Mouse (Mus musculus) bone marrow, adult 2 months (tissue): ENCODE data around the gene Acsm1. TPM values are rescaled to one million over a fixed set of nuclear protein-coding genes. Genes with fewer than 3 reads are reported as not detected.

ENCODE experiments used
- H3K27ac ChIP-seq: fragments of 200-500 bp; 2 replicates; pipeline ENCODE4 v1.5.1; 2012; ENCODE audit warnings: low read depth, mild to moderate bottlenecking, control low read depth, inconsistent platforms, low read length; ENCODE audit not compliant: control insufficient read depth, poor library complexity, insufficient read depth
- H3K4me1 ChIP-seq: fragments of 200-500 bp; 2 replicates; pipeline ENCODE4 v1.6.1; 2011; ENCODE audit warnings: low read length; ENCODE audit not compliant: control insufficient read depth, insufficient read depth
- H3K4me3 ChIP-seq: fragments of 200-500 bp; replicated peaks from 2 replicates; pipeline ENCODE3; 2011; ENCODE audit warnings: mild to moderate bottlenecking, low read depth, low read length, control low read depth; ENCODE audit not compliant: control insufficient read depth
- CTCF ChIP-seq: fragments of 200-500 bp; IDR thresholded peaks from 2 replicates; pipeline ENCODE4 v1.5.1; 2011; ENCODE audit warnings: low read length, control low read depth; ENCODE audit not compliant: control insufficient read depth, insufficient read depth
- POLR2A ChIP-seq: fragments of 200-500 bp; IDR thresholded peaks from 2 replicates; pipeline ENCODE4 v1.6.1; 2011; ENCODE audit warnings: low read depth, mild to moderate bottlenecking, control low read depth, low read length, borderline replicate concordance; ENCODE audit not compliant: control insufficient read depth
- WGBS: fragments of 180-500 bp; shearing (Covaris S2); methylation state at CpG from one replicate; pipeline ENCODE4 v1.1.7; 2018; 5-methylcytosine and 5-hydroxymethylcytosine counted together
- polyA plus RNA-seq: library from polyadenylated mRNA; stranded (reverse); fragments of >200 nt; gene quantifications from 2 replicates; pipeline ENCODE4 v1.2.4, GENCODE M21; 2011; ENCODE audit warnings: low replicate concordance; ENCODE audit not compliant: missing spikeins, insufficient read depth, insufficient read length

The Acsm1 gene
- polyA plus RNA-seq, 1 experiment = 2.4 TPM

DNA sequence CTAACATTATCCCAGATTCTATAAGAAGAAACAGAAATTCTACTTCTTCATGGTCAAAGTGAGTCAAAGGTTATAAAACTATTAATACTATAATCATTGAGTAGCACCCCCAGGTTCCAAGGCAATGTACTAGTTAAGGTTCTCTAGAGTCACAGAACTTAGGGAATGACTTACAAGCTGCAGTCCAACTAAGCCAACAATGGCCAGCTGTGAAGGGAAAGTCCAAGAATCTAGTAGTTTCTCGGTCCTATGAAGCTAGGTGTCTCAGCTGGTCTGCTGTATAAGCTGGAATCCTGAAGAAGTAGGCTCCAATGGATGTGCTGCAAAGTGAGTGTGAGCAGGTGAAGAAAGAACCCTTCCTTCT is 4.9 kb upstream of the Acsm1 start:
- no peak for TF ChIP-seq POLR2A
- no peak for TF ChIP-seq CTCF
- 44% methylated on average over 1 of the region's 1 CpGs for WGBS
- no peak overlapping the region for H3K27ac ChIP-seq
- H3K4me1 ChIP-seq = no peaks in the 10 kb centered on the region
- no peak overlapping the region for H3K4me3 ChIP-seq

DNA sequence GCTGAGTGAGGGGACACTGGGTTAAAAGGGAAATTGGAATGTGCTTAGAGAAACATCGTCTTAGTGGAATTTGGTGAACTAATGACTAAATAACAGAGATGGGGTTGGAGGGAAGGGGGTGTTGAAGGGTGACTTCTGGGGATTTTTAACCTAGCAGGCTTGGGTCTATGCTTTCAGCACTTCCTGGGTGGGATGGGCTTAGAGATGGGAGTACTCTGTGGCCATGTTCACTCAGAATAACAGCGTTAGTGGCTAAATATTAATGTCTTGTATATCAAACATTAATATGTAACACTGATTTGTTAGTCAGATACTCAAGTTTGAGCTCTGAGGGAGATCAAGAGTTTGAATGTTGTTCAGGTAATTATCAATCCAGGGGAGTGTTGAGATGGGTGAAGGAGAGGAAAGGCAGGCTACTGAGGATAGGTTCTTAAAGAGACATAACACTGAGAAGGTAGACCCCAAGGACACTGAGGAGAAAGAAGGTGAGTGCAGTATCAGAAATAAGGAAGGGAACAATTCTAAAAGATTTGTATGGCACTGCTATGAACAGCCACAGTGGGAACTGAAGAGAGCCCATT is 1.8 kb upstream of the Acsm1 start:
- Histone ChIP-seq H3K4me1 (no peaks in the 10 kb centered on the region), H3K27ac (no peak overlapping the region), H3K4me3 (no peak overlapping the region)
- 67% methylated on average over 2 of the region's 2 CpGs for WGBS
- TF ChIP-seq CTCF (no peak), POLR2A (no peak)

DNA sequence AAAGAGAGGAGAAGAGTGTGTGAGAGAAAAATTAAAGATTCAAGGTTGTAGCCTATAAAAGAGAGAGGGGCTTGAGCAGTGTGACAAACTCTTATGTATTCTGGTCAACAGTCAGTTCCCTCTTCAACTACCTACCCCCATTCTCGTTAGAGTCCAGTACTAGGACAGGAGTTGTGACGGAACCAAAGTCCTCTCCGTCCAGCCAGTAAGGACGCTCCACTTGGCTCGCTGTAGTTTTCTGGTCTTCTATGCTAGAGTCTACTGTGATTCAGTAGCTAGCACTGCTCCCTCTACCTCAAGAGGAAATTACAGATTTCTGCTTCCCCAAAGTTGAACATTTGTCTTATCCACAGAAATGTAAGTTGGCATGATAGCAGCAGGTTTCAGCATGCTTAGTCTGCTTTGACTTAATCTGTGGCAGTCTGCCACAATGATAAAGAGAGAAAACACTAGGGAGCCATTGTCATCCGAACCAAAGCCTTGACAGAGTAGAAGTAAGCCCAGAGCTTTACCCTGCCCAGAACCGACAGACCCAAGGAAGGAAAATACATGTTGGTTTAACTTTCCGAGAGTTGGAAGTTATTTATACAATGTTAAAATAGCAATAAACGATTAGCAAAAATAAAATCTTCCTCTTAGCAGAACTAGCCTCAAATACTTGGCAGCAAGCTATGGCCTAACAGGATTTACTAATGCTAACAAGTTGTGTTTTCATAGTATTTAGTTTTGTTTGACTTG is 731 bp upstream of the Acsm1 start:
- Histone ChIP-seq H3K27ac (no peak overlapping the region), H3K4me3 (no peak overlapping the region), H3K4me1 (no peaks in the 10 kb centered on the region)
- TF ChIP-seq POLR2A = no peak
- TF ChIP-seq CTCF = no peak
- WGBS = 74% methylated on average over 9 of the region's 9 CpGs

DNA sequence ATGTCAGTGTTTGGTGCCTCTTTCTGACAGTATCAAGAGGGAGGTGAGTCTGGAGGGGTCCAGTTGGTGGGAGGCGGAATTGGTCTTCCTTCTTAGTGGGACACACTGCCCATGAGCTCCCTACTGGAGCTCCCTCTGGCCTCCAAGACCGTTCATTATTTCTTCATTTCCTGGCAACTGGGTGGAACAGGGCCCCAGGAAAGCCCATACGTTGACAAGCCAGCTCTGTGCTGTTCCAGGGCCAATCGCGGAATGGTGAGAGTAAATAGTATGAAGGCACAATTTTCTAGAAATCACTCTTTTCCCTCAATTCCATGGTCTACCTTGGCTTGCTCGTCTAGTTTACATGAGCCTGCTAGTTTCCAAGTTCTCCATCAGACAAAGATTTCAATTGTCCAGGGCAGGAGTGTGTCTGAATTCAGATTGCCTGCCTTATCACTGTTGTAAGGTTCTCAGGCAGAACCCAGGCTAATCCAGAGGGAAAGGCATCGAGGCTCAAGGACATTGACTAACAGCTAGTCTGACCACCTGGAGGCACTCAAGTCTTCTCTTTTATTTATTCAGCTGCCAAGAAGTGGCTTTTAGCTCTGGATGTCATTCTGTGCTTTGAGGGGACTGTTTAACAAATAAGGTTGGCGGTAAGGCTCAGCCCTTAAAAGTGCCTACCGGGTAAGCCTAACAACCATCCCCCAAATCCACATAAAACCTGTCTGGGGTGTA is 1.1 kb downstream of the Acsm1 start:
- no peak for TF ChIP-seq CTCF
- TF ChIP-seq POLR2A = no peak
- Histone ChIP-seq H3K4me1 (no peaks in the 10 kb centered on the region), H3K27ac (no peak overlapping the region), H3K4me3 (no peak overlapping the region)
- WGBS = 74% methylated on average over 9 of the region's 9 CpGs

DNA sequence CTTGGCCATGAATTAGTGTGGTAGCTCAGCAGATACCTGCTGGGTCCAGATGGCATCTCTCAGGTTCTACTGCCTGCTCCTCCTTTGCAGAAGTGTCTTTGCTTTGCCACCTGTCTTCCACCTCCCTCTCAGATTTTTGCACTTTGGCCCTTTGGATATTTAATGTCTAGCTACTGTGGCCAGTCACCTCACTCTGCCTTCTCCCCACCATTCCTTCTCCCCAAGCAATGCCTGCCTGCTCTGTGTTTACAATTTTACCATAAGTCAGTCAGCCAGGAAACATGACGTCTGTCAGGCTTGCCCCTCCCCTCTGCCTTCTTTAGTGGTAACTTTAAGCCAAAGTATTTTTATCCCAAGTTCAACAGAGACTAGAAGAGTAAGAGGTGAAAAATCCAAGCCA is 9.7 kb downstream of the Acsm1 start:
- Histone ChIP-seq H3K27ac (no peak overlapping the region), H3K4me1 (no peaks in the 10 kb centered on the region), H3K4me3 (no peak overlapping the region)
- TF ChIP-seq CTCF (no peak), POLR2A (no peak)
- 25% methylated on average over 1 of the region's 1 CpGs for WGBS

DNA sequence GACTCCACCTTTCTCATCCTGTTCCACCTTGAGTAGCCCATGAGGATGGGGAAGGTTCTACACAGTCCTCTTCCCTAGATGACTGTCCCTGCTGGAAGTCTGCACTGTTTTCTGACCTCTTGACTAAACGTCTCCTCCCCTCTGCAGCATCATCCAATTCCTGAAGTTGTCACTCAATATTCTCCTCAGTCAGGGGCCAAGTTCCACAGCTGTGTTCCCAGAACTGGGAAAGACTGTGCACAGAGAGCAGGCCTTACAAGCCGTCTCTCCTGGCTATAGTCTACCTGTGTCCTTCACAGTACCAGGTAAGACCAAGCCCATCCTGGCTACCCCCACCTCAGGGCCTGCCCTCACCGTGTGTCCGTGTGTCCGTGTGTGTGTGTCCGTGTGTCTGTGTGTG is 10.8 kb downstream of the Acsm1 start:
- no peaks in the 10 kb centered on the region for H3K4me1 ChIP-seq
- H3K27ac ChIP-seq = no peak overlapping the region; the same call in 1 of the 2 replicates
- no peak for TF ChIP-seq POLR2A
- no peak for TF ChIP-seq CTCF
- no peak overlapping the region for H3K4me3 ChIP-seq
- 76% methylated on average over 6 of the region's 6 CpGs for WGBS

DNA sequence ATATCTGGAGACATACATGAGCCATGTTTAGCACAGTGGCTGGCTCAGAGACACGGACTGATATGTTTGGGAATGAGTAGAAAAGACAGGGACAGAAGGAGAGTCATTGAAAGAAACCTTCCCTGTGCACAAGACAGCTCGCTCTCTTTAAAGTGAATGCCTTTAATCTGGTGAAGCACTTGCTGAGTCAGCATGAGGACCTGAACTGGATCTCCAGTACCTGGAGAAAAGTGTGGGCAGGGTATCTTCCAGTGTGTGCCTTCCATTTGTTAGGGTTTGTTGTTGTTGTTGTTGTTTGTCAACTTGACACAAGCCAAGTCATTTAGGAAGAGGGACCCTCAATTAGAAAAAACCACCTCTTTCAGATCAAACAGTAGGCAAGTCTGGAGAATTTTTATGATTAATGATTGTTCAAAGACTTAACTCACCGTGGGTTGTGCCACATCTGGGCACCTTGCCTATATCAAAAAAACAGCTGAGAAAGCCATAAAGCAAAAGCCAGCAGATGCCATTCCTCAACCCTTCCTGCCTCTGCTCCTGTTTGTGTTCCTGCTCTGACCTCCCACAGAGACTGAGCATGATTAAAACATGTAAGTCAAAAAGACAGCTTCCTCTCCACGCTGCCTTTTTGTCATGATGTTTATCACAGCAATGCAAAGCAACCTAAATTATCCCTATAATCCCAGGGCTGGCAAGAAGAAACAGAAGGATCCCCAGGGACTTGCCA is 11.5 kb downstream of the Acsm1 start:
- TF ChIP-seq POLR2A (no peak), CTCF (no peak)
- Histone ChIP-seq H3K4me1 (no peaks in the 10 kb centered on the region), H3K4me3 (no peak overlapping the region), H3K27ac (no peak overlapping the region)
- 38% methylated on average over 4 of the region's 4 CpGs for WGBS

DNA sequence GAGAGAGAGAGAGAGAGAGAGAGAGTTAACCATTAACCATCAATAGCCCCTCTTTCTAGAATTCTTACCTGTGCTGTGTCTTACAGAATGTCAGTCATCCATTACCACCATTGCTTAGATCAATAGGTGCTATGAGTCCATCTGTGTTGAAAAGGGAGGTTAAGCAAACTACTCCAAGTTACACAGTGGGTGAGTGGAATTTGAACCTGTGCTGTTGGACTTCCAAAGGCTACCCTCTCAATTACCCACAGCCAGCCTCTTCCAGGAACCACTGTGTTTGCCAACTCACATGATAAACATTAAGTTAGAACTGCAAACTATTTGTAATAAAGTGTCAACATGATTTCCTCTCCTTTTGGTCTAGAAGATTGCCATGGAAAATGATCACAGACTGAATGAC is 13.3 kb downstream of the Acsm1 start:
- H3K4me1 ChIP-seq = no peaks in the 10 kb centered on the region
- no peak overlapping the region for H3K4me3 ChIP-seq
- no peak overlapping the region for H3K27ac ChIP-seq
- TF ChIP-seq POLR2A (no peak), CTCF (no peak)
